Mouse (Mus musculus): ENCODE results near the gene Tmem44. TPM values are rescaled to one million over a fixed set of nuclear protein-coding genes. Genes with fewer than 3 reads are reported as not detected.

Gene Tmem44
- polyA plus RNA-seq, 1 experiment from 2014 or later: 0.90 TPM

DNA sequence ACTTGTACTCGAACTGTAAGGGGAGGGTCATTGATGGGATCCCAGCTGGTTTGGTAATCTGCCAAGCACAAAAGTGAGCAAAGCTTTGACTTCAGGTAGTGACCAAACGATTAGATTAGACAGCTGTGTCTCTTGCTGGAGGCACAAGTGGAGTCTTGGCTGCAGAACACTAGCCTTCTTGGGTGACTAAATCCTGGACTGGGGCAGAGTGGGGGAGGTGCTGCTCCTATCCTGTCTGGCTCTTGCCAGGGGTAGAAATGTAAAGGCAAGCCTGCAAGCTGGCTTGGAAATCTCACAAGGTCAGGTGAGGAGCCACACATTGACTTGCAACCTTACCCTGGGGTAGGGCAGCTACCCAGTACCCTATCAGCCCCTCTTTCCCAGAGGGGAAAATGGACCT is 59.9 kb downstream of the Tmem44 start:
- Histone ChIP-seq H3K9ac (no peak overlapping the region), H3K9me3 (replicated peaks) (no peaks in the 10 kb centered on the region), H3K4me1 (replicated peaks) (no peaks in the 10 kb centered on the region), H3K36me3 (replicated peaks) (no peaks in the 10 kb centered on the region), H3K27me3 (no peaks in the 10 kb centered on the region), H3K27ac (replicated peaks) (no peak overlapping the region), H3K4me2 (no peak overlapping the region), H3K4me3 (replicated peaks) (no peak overlapping the region)
- 47% methylated on average over 2 of the region's 2 CpGs for WGBS (ENCODE audit: insufficient replicate concordance)
- ATAC-seq (ENCODE audit: insufficient read depth): no peak

DNA sequence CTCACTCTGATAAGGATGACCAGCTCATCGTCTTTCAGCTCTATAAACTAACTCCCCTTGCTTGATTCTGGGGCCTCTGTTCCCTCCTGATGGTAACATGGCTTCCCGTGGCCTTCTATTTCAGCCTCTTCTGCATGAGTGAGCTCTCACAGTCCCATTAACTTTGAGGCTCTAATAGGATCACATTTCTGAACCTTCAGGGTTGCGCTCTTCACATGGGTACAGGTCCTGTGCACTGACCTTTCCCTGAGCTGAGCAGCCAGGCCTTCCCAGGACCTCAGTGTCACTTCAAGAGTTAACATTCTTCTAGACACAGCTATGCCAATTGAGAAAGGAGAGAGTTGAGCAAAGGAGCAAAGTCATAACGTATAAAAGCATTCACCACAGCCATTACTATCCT is 60.3 kb downstream of the Tmem44 start:
- WGBS (ENCODE audit: insufficient replicate concordance): 57% methylated on average over 4 of the region's 4 CpGs

DNA sequence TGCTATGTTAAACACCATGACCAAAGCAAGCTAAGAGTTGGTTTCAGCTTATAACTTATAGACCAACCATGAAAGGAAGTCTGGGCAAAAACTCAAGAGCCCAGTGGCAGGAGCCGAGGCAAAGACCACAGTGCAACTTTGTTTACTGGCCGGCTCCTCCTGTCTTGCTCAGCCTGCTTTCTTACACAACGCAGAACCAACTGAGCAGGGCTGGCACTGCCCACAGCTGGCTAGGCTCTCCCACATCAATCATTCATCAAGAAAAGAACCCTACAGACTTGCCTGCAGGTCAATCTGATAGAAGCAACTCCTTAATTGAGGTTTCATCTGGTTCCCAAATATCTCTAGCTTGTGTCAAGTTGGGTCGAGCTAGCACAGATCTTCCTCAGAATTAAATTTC is 61.0 kb downstream of the Tmem44 start:
- Histone ChIP-seq H3K27me3 (no peaks in the 10 kb centered on the region), H3K9ac (no peak overlapping the region), H3K36me3 (replicated peaks) (no peaks in the 10 kb centered on the region), H3K4me1 (replicated peaks) (no peaks in the 10 kb centered on the region), H3K9me3 (replicated peaks) (no peaks in the 10 kb centered on the region), H3K4me3 (replicated peaks) (no peak overlapping the region), H3K4me2 (no peak overlapping the region), H3K27ac (replicated peaks) (no peak overlapping the region)
- 61% methylated on average over 4 of the region's 4 CpGs for WGBS (ENCODE audit: insufficient replicate concordance)
- no peak for ATAC-seq (ENCODE audit: insufficient read depth)

More for the DNA sequence above, 60.3 kb downstream of the Tmem44 start:
- no peaks in the 10 kb centered on the region for H3K9me3 ChIP-seq (replicated peaks)
- H3K9ac ChIP-seq: no peak overlapping the region
- no peaks in the 10 kb centered on the region for H3K36me3 ChIP-seq (replicated peaks)
- no peak overlapping the region for H3K27ac ChIP-seq (replicated peaks)
- H3K4me1 ChIP-seq (replicated peaks): no peaks in the 10 kb centered on the region
- no peak overlapping the region for H3K4me2 ChIP-seq
- H3K4me3 ChIP-seq (replicated peaks): no peak overlapping the region
- no peaks in the 10 kb centered on the region for H3K27me3 ChIP-seq
- no peak for ATAC-seq (ENCODE audit: insufficient read depth)

DNA sequence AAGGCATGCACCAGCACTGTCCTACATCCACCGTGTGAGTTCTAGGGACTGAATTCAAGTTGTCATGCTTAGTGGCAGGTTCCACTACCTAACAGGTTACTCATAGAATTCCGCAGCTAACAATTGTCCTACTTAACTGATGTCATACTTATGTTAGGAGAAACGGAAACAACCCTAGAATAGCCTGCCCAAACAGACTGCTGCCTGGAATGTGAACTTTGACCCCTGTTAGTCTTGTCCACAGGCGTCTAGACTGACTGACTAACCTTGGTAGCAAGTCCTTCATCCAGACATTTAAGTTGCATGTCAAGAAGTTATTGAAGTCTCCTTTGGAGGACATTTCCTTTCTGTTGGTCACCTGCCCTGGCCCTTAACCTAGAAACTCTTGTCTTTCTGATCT is 64.1 kb downstream of the Tmem44 start:
- no peak for ATAC-seq (ENCODE audit: insufficient read depth)
- H3K36me3 ChIP-seq (replicated peaks): no peaks in the 10 kb centered on the region
- no peak overlapping the region for H3K4me3 ChIP-seq (replicated peaks)
- WGBS (ENCODE audit: insufficient replicate concordance): 52% methylated on average over 4 of the region's 4 CpGs
- H3K4me2 ChIP-seq: no peak overlapping the region
- no peaks in the 10 kb centered on the region; the same call in 1 of the 2 replicates for H3K27me3 ChIP-seq
- no peak overlapping the region for H3K27ac ChIP-seq (replicated peaks)
- H3K4me1 ChIP-seq (replicated peaks): no peaks in the 10 kb centered on the region
- no peaks in the 10 kb centered on the region for H3K9me3 ChIP-seq (replicated peaks)
- H3K9ac ChIP-seq: no peak overlapping the region

DNA sequence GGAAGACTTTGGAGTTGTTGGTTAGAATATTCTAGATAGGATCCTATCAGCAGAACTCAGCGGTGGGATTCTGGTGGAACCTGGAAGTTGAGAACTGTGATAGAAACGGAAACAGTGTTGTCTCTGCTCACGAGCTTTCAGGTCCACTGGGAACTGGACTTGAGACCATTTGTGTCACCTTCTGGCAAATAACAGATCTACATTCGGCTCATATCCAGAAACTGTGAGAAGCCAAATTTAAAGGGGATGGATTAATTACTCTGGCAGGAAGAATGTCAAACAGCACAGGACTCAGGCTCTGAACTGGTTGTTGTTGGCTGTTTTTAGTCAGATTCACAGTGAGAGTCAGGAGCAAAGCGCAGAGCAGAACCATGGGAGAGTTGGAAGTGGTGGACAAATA is 72.9 kb downstream of the Tmem44 start:
- Histone ChIP-seq H3K36me3 (replicated peaks) (no peaks in the 10 kb centered on the region), H3K4me3 (replicated peaks) (no peak overlapping the region), H3K27ac (replicated peaks) (no peak overlapping the region), H3K4me2 (no peak overlapping the region), H3K27me3 (no peaks in the 10 kb centered on the region; the same call in 1 of the 2 replicates), H3K4me1 (replicated peaks) (no peaks in the 10 kb centered on the region), H3K9ac (no peak overlapping the region), H3K9me3 (replicated peaks) (no peaks in the 10 kb centered on the region)
- ATAC-seq (ENCODE audit: insufficient read depth): no peak
- WGBS (ENCODE audit: insufficient replicate concordance): 64% methylated on average over 5 of the region's 5 CpGs

DNA sequence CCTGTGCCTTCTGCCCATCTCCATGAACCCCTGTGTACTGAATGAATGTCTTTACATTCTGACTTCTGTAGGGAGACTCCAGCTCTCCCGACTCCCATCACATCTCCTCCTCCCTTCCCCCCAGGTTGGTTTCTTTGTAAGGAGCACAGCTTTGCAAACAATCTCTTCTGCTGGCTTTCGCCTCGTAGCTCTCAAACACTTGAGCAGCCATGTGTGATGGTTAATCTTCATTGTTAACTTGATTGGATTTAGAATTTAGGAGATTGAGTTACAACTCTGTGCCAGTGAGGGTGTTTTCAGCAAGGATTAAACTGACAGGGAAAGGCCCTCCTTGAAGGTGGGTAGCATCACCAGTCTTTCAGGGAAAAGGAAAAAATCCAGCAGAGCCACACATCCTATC is 73.6 kb downstream of the Tmem44 start:
- WGBS (ENCODE audit: insufficient replicate concordance): 57% methylated on average over 3 of the region's 3 CpGs

DNA sequence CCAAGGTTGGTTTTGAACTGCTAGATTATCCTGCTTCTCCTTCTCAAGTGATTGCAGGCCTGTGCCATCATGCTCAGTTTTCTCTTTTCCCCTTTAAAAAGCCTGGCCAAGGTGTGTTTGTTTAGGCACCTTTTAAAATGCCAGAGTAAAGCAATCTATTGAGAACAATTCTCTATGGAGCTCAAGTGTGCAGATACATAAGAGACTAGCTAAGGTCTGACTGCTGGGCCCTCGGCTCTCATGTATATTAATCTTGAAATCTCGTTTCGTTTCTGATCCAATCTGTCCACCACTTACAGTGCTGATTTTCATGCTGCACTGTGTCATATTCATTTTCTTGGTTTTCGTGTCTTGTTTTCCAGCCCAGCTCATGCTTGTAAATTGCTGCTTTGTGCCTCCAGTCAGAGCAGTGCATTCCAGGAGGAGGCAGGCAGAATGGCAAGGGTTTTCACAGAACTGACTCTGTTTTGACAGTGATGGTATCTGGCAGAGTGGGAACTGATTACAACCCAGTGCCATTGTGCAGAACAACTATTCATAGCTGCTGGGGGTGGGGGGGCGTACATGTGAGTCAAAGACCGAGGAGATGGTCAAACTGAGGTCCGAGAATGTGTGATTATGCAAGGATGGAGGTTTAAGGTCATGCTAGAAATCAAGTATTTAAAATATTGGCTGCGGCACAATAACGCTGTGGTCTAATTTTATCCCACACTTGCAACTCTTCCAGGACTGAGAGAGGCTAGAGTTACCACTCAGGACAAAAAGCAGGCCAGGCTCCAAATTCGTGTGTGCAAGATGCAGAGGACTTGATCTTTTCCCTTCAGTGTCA is 74.8 kb downstream of the Tmem44 start:
- Histone ChIP-seq H3K4me1 (replicated peaks) (no peaks in the 10 kb centered on the region), H3K4me3 (replicated peaks) (no peak overlapping the region), H3K27me3 (no peaks in the 10 kb centered on the region; the same call in 1 of the 2 replicates), H3K9me3 (replicated peaks) (no peaks in the 10 kb centered on the region), H3K27ac (replicated peaks) (no peak overlapping the region), H3K36me3 (replicated peaks) (no peaks in the 10 kb centered on the region), H3K9ac (no peak overlapping the region), H3K4me2 (no peak overlapping the region)
- ATAC-seq (ENCODE audit: insufficient read depth): no peak
- 54% methylated on average over 10 of the region's 10 CpGs for WGBS (ENCODE audit: insufficient replicate concordance)

More for the DNA sequence above, 73.6 kb downstream of the Tmem44 start:
- H3K9me3 ChIP-seq (replicated peaks): no peaks in the 10 kb centered on the region
- H3K4me3 ChIP-seq (replicated peaks): no peak overlapping the region
- H3K9ac ChIP-seq: no peak overlapping the region
- H3K4me2 ChIP-seq: no peak overlapping the region
- no peaks in the 10 kb centered on the region for H3K36me3 ChIP-seq (replicated peaks)
- no peak for ATAC-seq (ENCODE audit: insufficient read depth)
- H3K27ac ChIP-seq (replicated peaks): no peak overlapping the region
- H3K27me3 ChIP-seq: no peaks in the 10 kb centered on the region; the same call in 1 of the 2 replicates
- no peaks in the 10 kb centered on the region for H3K4me1 ChIP-seq (replicated peaks)

DNA sequence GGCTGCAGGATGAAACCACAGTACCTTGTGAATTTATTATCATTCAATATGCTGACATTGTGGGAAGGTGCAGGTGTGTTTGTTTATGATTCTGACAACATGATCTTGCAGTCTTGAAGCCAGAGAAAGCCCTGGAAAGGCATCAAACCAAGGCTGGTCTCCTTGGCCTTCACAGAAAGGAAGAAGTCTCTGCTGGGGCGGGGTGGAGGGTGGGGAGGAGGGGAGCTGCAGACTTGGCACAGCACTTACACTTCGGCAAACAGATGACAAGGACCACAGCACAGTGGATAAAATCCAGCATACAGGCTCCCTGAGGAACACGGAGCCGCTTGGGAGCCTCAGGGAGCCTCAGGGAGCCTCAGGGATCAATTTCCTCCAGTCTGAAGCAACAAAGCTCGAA is 78.2 kb downstream of the Tmem44 start:
- Histone ChIP-seq H3K27me3 (no peaks in the 10 kb centered on the region; the same call in 1 of the 2 replicates), H3K27ac (replicated peaks) (no peak overlapping the region), H3K9ac (no peak overlapping the region), H3K36me3 (replicated peaks) (no peaks in the 10 kb centered on the region), H3K4me3 (replicated peaks) (no peak overlapping the region), H3K9me3 (replicated peaks) (no peaks in the 10 kb centered on the region), H3K4me2 (no peak overlapping the region), H3K4me1 (replicated peaks) (no peaks in the 10 kb centered on the region)
- 63% methylated on average over 5 of the region's 5 CpGs for WGBS (ENCODE audit: insufficient replicate concordance)
- ATAC-seq (ENCODE audit: insufficient read depth): no peak

DNA sequence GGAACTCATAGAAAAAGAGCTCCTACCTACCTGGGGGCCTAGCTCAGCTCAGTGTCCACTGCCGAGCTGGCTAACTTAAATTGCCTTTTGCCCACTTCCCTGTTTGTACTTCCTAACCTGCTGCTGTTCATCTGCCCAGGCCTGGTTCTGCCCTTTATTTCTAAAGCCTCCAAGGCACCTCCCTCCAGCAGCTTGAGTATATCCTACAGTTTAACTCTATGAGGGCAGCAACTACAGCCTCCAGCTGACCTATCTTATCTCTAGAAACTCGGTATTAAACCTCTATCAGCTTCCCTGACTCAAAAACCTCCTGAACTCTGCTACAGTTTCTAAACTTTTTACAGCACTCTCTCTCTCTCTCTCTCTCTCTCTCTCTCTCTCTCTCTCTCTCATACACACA is 78.7 kb downstream of the Tmem44 start:
- 45% methylated on average over 2 of the region's 2 CpGs for WGBS (ENCODE audit: insufficient replicate concordance)
- no peak overlapping the region for H3K9ac ChIP-seq
- no peaks in the 10 kb centered on the region for H3K9me3 ChIP-seq (replicated peaks)
- no peaks in the 10 kb centered on the region; the same call in 1 of the 2 replicates for H3K27me3 ChIP-seq
- no peaks in the 10 kb centered on the region for H3K36me3 ChIP-seq (replicated peaks)
- H3K4me2 ChIP-seq: no peak overlapping the region
- H3K27ac ChIP-seq (replicated peaks): no peak overlapping the region
- no peaks in the 10 kb centered on the region for H3K4me1 ChIP-seq (replicated peaks)
- no peak overlapping the region for H3K4me3 ChIP-seq (replicated peaks)
- no peak for ATAC-seq (ENCODE audit: insufficient read depth)

DNA sequence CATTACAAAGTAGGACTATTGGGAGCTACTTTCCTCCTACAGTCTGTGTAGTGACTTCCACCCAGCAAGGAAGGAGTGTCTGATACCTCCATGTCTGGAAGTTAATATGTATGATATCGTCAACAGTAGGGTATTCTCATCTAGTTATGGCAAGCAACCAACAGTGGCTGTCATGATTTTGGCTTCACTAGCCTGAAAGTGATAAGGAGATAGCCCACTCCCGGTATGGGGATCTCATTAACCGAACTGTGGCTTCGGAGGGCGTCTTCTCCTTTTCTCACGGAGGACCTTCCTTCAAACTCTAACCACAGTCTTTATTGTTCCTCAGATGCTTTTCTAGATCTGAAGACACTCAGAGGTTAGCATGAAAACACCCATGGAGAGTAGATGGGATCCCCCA is 81.7 kb downstream of the Tmem44 start:
- Histone ChIP-seq H3K9ac (no peak overlapping the region), H3K9me3 (replicated peaks) (no peaks in the 10 kb centered on the region), H3K4me1 (replicated peaks) (peaks cover 9% of the 10 kb centered on the region; the same call in 1 of the 2 replicates), H3K4me2 (no peak overlapping the region), H3K36me3 (replicated peaks) (no peaks in the 10 kb centered on the region), H3K27ac (replicated peaks) (no peak overlapping the region), H3K27me3 (no peaks in the 10 kb centered on the region), H3K4me3 (replicated peaks) (no peak overlapping the region)
- no peak for ATAC-seq (ENCODE audit: insufficient read depth)
- 53% methylated on average over 6 of the region's 6 CpGs for WGBS (ENCODE audit: insufficient replicate concordance)

DNA sequence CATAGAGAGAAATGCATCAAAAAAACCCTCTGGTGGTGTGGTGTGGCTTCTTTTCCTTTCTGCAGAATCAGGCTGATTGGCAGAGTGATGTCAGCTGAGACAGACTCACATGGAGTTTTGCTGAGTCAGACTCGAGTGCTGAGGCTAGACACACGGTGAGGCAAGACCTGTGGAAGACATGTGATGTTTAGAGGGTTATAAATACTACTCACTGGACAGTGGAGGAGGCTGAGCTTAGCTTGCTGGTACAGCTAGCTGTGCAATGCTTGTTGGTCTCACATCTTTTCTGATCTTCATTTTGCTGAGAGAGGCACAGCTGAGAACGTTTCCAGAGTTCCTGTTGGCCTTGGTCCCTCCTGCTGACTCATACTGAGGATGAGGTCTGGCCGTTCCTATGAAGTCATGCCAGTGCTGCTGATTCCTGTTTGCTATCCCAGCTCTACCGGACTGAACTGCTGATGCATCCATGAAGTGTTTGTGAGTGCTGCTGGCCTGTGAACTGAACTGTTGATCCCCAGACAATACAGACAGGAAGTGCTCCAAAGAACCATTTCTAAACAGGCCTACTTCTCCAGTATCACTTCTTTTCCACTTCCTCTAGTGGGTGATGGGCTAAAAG is 84.9 kb downstream of the Tmem44 start:
- no peaks in the 10 kb centered on the region for H3K36me3 ChIP-seq (replicated peaks)
- H3K4me2 ChIP-seq: no peak overlapping the region
- peak overlapping the region; percentile 30; the same call in 1 of the 2 replicates for H3K27ac ChIP-seq (replicated peaks)
- 39% methylated on average over 5 of the region's 5 CpGs for WGBS (ENCODE audit: insufficient replicate concordance)
- 0 out of 2 replicates have a peak, but pooled peaks cover 2% of the 10 kb centered on the region for H3K9me3 ChIP-seq (replicated peaks)
- H3K4me1 ChIP-seq (replicated peaks): peaks cover 9% of the 10 kb centered on the region; the same call in 1 of the 2 replicates
- H3K9ac ChIP-seq: no peak overlapping the region
- 0 out of 2 replicates have a peak, but pooled peaks have one; percentile 28 for ATAC-seq (ENCODE audit: insufficient read depth)
- H3K27me3 ChIP-seq: no peaks in the 10 kb centered on the region
- H3K4me3 ChIP-seq (replicated peaks): no peak overlapping the region

All from liver, embryonic 15.5 days (tissue).